Mouse (Mus musculus): Measurements from ENCODE around the gene Apod.
A peak's percentile ranks its signal among the peaks of the same experiment; 100 is the strongest.
"Not testable (repeated sequence)": the region's sequence is repeated elsewhere in the genome, so short reads cannot be mapped to it uniquely, and the experiment has no call there.

DNA sequence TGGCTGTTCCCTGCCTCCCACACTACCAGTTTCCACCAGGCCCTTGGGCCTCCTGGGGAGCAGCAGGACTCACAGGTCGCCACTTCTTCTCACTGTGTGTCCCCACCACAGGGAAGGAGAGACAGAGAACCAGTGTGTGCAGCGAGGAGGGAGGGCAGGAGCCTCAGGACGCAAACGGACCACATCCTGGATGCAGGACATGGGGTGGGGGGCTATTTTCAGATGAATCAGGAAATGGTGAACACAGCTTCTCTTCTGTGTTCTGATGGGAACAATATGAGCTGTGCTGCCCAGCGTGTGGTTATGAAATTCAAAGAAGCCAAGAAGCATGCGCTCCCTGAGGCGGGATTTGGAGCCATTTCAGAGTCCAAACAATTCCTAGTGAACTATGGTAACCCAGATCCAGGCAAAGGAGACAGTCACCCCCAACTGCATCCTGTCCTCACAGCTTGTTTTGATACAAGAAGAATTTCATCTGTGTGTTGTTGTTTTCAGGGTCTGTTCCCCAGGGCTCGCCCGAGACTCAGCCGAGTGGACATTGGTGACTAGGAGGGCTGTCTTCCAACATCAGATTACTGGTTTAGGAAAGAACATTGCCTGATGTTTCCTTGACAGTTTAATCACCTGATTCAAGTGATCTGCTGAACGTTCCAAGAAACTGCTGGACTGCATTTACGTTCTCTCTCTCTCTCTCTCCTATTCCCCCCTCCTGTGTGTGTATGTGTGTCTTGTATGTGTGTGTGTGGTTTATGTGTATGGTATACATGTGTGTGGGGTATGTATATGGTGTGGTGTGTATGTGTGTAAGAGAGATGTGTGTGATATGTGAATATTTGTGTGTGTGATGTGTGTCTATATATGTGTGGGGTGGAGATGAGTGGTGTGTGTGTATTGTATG lies 1.9 kb upstream of the Apod start:
- TF ChIP-seq EP300 (IDR thresholded peaks at IDR 0.05; ENCODE audit: low read depth), result peak; percentile 39; the same call in 1 of the 2 replicates
- not testable (repeated sequence) for TF ChIP-seq CTCF (IDR thresholded peaks at IDR 0.05; ENCODE audit: low read depth)
